Mouse (Mus musculus): Measurements from ENCODE around the gene Baiap2l2. TPM values are rescaled to one million over a fixed set of nuclear protein-coding genes. Genes with fewer than 3 reads are reported as not detected.
"Not testable (repeated sequence)": the region's sequence is repeated elsewhere in the genome, so short reads cannot be mapped to it uniquely, and the experiment has no call there.

Baiap2l2 gene
- total RNA-seq, 2 experiments from 2014 or later: 0.78 to 2.4 TPM

- intact Hi-C loops (cut with DNase I): loop anchor here (10.0 kb wide), 1 partner anchor 376 kb away; the partner anchor contains the start of gene Dmc1
- peak; percentile 83 for DNase-seq (ENCODE audit: low spot score)
Observed at GRCm38 (mm10) chr15:79229058-79229821, 56.1 kb downstream of the Baiap2l2 start, which contains the start of the genes Pick1 and Gm49486. Gene Pick1, plus strand, starts transcription at chr15:79229173. Gene Gm49486, plus strand, starts transcription at chr15:79229391.

GRCm38 (mm10) chr15:79225780-79226179 is 59.6 kb downstream of the Baiap2l2 start:
- intact Hi-C loops (cut with DNase I): loop anchor here (10.0 kb wide), 1 partner anchor 379 kb away; the partner anchor contains the start of gene Dmc1
- not testable (repeated sequence) for DNase-seq (ENCODE audit: low spot score)

- DNase-seq (ENCODE audit: low spot score): peak; percentile 71
- intact Hi-C loops (cut with DNase I): loop anchor here (5.0 to 10.0 kb wide), 2 partner anchors 243 to 380 kb away; partner anchors contain the start of gene Dmc1
Observed at GRCm38 (mm10) chr15:79224685-79225084, 60.7 kb downstream of the Baiap2l2 start.

GRCm38 (mm10) chr15:79223641-79224040 is 61.7 kb downstream of the Baiap2l2 start:
- intact Hi-C loops (cut with DNase I): loop anchor here (5.0 to 10.0 kb wide), 2 partner anchors 244 to 381 kb away; partner anchors contain the start of gene Dmc1
- no peak for DNase-seq (ENCODE audit: low spot score)

DNA sequence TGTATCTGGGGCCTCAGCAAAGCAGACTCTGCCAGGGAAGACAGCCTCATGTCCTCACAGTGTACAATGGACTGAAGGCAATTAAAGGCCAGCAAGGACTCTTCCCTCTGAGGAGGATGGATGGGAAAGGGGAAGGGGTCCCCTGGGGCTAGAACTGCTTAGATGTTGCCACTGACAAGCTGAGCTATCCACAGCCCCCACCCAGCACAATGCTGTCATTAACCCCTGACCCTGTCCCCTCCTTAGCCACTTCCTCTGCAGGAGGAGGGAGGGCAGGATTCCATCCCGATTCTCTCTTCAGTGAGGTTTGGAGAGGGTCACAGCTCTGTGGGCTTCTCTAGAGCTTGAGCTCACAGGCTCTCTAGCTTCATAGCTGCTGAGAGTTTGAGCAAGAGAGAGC is 65.8 kb downstream of the Baiap2l2 start:
- intact Hi-C loops (cut with DNase I): no loop called here
- no peak for DNase-seq (ENCODE audit: low spot score)

- DNase-seq (ENCODE audit: low spot score): no peak
- intact Hi-C loops (cut with DNase I): no loop called here
Observed at GRCm38 (mm10) chr15:79216191-79216590, 69.1 kb downstream of the Baiap2l2 start.

DNA sequence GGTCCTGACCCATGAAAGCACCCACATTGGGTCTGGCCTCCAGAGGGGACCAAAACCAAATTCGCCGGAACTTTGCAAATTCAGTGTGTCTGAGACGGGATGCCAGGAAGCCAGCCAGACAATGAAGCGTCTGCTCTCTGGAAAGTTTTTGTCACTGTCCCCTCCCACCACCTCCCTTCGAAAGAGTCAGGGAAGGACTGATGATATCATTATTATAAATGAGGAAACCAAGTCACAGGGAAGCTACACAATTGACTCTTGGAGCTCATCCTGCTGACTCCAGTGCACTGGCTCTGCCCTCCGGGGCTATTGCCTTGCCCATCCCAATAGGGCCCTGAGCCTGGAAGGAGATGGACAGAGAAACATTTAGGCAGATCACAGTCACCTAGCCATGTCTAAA is 71.7 kb downstream of the Baiap2l2 start:
- DNase-seq (ENCODE audit: low spot score): no peak
- intact Hi-C loops (cut with DNase I): no loop called here

- DNase-seq (ENCODE audit: low spot score): no peak
- intact Hi-C loops (cut with DNase I): no loop called here
Observed at GRCm38 (mm10) chr15:79212750-79213446, 72.4 kb downstream of the Baiap2l2 start.

DNA sequence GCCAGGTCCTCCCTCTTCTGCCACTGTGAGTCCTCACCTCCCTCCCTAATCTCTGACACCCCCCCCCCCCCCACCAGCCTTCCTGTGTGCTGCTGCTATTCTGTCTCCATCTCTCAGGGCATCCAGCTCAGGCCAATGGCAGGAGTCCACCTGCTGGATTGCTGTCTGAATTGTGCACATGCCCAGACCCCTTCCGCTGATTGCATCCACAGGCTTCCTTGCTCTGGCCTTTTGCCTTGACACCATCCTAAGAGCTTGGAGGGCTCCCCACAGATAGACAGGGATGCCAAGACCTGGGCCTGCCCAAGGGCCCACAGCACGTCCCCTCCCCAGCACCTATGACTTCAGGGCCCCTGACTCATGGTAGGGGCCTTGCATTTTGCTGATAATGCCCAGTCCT is 75.0 kb downstream of the Baiap2l2 start:
- intact Hi-C loops (cut with DNase I): no loop called here
- no peak for DNase-seq (ENCODE audit: low spot score)

GRCm38 (mm10) chr15:79208758-79209439 is 76.4 kb downstream of the Baiap2l2 start:
- peak; percentile 52 for DNase-seq (ENCODE audit: low spot score)
- intact Hi-C loops (cut with DNase I): no loop called here

GRCm38 (mm10) chr15:79208211-79208610 is 77.1 kb downstream of the Baiap2l2 start:
- intact Hi-C loops (cut with DNase I): no loop called here
- DNase-seq (ENCODE audit: low spot score): no peak

Other genes with a start within 250 kb of the Baiap2l2 start
- gene Galr3, start 243.7 kb downstream of the Baiap2l2 start, total RNA-seq (2021): not detected
- gene Ankrd54, start 222.6 kb downstream of the Baiap2l2 start, total RNA-seq (2021): 1 to 10 TPM; 7.4 to 7.5 TPM
- 10 to 100 TPM; 68.9 to 71.5 TPM for gene Eif3l, start 210.4 kb downstream of the Baiap2l2 start, total RNA-seq (2021)
- gene Micall1, start 176.6 kb downstream of the Baiap2l2 start, total RNA-seq (2021): 10 to 100 TPM; 51.9 to 57.7 TPM
- 100 to 1,000 TPM; 132 TPM for gene Polr2f, start 144.5 kb downstream of the Baiap2l2 start, total RNA-seq (2021)
- 1 to 10 TPM; 1.6 to 1.7 TPM for gene 1700088E04Rik, start 144.3 kb downstream of the Baiap2l2 start, total RNA-seq (2021)
- 1 to 10 TPM in 1 of 2 experiments, under 1 TPM in 1; 0.92 to 1.3 TPM for gene Sox10, start 120.3 kb downstream of the Baiap2l2 start, total RNA-seq (2021)
- gene Pick1, start 56.4 kb downstream of the Baiap2l2 start, total RNA-seq (2021): 10 to 100 TPM; 21.5 to 22.3 TPM
- under 1 TPM; 0.55 to 0.73 TPM for gene Gm49486, start 56.1 kb downstream of the Baiap2l2 start, total RNA-seq (2021)
- under 1 TPM; 0.23 to 0.39 TPM for gene Slc16a8, start 30.8 kb downstream of the Baiap2l2 start, total RNA-seq (2021)
- gene Pla2g6, start 42.9 kb upstream of the Baiap2l2 start, total RNA-seq (2021): 1 to 10 TPM; 9.6 to 9.9 TPM
- 1 to 10 TPM; 8.1 to 8.3 TPM for gene Maff, start 61.1 kb upstream of the Baiap2l2 start, total RNA-seq (2021)
- 10 to 100 TPM; 43.0 to 46.7 TPM for gene Tmem184b, start 118.0 kb upstream of the Baiap2l2 start, total RNA-seq (2021)
- 10 to 100 TPM; 48.4 to 54.0 TPM for gene Csnk1e, start 170.0 kb upstream of the Baiap2l2 start, total RNA-seq (2021)
- gene Kcnj4, start 219.7 kb upstream of the Baiap2l2 start, total RNA-seq (2021): not detected
- gene Kdelr3, start 230.9 kb upstream of the Baiap2l2 start, total RNA-seq (2021): 1 to 10 TPM; 7.6 to 8.2 TPM